Mouse (Mus musculus) heart, postnatal 14 days (tissue): ENCODE results near the gene Ankzf1. TPM values are rescaled to one million over a fixed set of nuclear protein-coding genes. Genes with fewer than 3 reads are reported as not detected.

Experiments used
- DNase-seq, 2 experiments: peaks; one replicate each; pipeline ENCODE4 v3.0.0; 2021 to 2022
- intact Hi-C: fragments of 180-260 bp; cut with DNase I; formaldehyde crosslinking; loops from one replicate; pipeline ENCODE4 v1.15.1; 2025
- long read RNA-seq, 2 experiments: library from polyadenylated mRNA; stranded (forward); transcript quantifications; one replicate each; pipeline ENCODE4 v2.0.0; 2021
- total RNA-seq, 2 experiments: library from RNA; stranded (reverse); gene quantifications; 2 replicates each; pipeline ENCODE4 v1.2.3; 2021

Ankzf1 gene
- total RNA-seq: 10 to 100 TPM; 13.5 to 13.6 TPM
- long read RNA-seq, experiment 1, transcript Ankzf1-208 (13 exons, 2,739 nt): major isoform, 17 of 30 reads
- long read RNA-seq, experiment 1, partial matches to known transcripts: 5 of 30 reads
- long read RNA-seq, experiment 1, other reads (novel, unspliced or antisense): 7 of 30 reads
- long read RNA-seq, experiment 2, transcript Ankzf1-208 (13 exons, 2,739 nt): major isoform, 10 of 18 reads
- long read RNA-seq, experiment 2, partial matches to known transcripts: 2 of 18 reads
- long read RNA-seq, experiment 2, other reads (novel, unspliced or antisense): 6 of 18 reads

- intact Hi-C loops: loop anchor here (2.0 kb wide), 1 partner anchor 19 kb away; the partner anchor contains the start of genes Glb1l and Stk16
Observed at GRCm38 (mm10) chr1:75191622-75192402, at the start of gene Ankzf1, which contains the start of gene Atg9a. Ankzf1 (plus strand) TSS chr1:75192151. Atg9a (minus strand) TSS chr1:75192196.

DNA sequence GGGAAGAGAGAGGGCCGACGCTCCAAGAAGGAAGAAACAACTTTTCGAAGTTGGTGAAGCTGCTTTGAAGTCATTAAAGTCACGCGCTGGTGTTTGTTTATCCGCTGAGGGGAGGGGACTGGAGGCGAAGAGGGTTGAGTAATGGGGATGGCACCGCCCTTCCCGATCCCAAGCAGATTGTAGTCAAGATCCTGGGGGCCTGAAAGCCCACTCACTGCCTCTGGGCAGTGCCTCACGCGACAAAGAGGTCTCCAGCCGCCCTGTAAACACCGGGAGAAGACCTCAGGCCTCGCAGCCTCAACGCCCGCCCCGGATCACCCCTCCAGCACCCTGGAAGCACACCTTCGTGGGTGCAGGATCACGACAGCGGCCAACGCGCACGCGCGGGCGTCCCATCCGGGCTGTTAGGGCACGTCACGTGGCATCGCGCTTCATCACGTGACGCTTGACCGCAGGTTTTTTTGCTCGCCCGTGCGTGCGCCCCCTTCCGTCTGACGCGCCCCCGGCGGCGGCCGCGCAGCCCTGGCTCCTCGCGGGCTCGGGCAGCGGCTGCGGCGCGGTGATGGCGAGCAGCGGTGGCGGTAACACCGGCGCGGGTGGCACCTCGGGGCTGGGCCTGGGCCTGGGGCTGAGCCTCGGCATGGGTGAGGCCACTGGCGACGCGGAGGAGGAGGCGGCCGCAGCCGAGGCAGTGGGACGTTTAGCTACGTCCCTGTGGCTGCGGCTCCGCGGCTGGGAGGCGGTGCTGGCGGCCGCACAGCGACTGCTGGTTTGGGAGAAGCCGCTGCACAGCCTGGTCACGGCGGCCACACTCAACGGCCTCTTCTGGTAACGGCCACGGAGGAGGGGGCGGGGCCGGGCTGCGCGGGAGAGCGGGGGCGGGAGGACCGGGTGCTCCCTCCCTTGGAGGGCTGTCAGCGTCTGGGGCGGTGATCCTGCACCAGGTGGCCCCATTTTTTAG lies 49.4 kb upstream of the Ankzf1 start, which contains the start of the genes Cnppd1 and Retreg2:
Cnppd1 (minus strand) TSS at position 411 of the 961 bp plus-strand sequence.
Retreg2 (plus strand) TSS at position 478 of the 961 bp plus-strand sequence.
- peak; percentile 97 to 98 for DNase-seq
- intact Hi-C loops: loop anchor here (2.0 kb wide), 2 partner anchors 24 to 66 kb away; no protein-coding TSS in a partner anchor

More at GRCm38 (mm10) chr1:75191622-75192402, at the start of gene Ankzf1, which contains the start of gene Atg9a:
- peak; percentile 91 to 92 for DNase-seq

DNA sequence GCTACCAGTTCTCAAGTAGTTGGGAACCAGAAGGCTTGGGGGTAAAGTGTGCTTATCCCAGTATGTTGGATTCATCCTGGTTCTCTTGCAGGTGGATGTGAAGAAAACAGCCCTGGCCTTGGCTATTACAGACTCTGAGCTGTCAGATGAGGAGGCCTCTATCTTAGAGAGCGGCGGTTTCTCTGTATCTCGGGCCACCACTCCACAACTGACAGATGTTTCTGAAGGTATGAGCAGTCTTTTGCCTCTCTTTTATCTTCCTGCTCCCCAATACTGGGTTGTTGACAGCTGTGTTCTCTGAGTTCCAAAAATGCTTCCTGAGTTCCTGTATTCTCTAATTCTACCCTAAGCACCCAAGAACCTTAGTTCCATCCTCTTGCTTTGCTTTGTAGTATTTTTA lies 46.4 kb upstream of the Ankzf1 start:
- intact Hi-C loops: no loop called here
- DNase-seq: no peak

- intact Hi-C loops: no loop called here
- no peak for DNase-seq
Observed at GRCm38 (mm10) chr1:75147411-75148135, 44.4 kb upstream of the Ankzf1 start.

DNA sequence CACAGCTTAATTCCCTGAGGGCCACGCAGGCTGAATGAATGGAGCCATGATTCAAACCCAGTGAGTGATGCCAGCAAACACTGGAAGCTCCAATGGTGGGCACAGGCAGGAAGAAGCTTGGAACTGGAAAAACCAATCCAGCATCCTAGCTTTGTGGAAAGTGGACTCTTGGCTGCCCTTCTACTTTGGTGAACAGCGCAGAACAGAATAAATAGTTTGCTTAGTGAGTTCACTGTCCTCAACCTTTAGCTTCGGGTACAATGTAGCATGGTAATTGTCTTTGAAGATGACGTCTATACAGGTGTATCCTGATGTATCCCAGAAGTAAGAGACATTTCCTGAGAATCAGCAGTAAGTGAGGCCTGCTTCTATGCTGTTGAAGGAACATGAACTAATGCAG lies 43.2 kb upstream of the Ankzf1 start:
- no peak for DNase-seq
- intact Hi-C loops: no loop called here

DNA sequence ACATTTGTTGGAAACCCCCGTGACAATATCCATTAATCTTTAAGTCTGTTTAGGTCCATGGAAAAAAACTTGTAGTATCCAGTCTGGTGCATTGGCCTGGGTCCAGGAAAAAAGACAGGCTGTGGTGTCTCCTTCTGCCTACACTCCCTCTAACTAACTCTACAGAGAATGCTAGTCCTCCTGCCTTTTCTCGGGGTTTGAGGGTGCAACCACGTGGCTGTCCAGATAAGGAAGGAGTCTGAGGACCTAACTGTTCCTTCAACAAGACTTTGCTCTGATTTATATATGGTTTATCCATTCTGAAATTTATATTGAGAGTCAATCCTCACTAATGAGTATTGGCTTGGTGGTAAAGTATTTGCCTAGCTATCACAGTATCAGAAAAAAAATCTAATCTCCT lies 36.1 kb upstream of the Ankzf1 start:
- no peak for DNase-seq
- intact Hi-C loops: no loop called here

GRCm38 (mm10) chr1:75158990-75159389 lies 33.0 kb upstream of the Ankzf1 start:
- intact Hi-C loops: no loop called here
- DNase-seq: no peak

DNA sequence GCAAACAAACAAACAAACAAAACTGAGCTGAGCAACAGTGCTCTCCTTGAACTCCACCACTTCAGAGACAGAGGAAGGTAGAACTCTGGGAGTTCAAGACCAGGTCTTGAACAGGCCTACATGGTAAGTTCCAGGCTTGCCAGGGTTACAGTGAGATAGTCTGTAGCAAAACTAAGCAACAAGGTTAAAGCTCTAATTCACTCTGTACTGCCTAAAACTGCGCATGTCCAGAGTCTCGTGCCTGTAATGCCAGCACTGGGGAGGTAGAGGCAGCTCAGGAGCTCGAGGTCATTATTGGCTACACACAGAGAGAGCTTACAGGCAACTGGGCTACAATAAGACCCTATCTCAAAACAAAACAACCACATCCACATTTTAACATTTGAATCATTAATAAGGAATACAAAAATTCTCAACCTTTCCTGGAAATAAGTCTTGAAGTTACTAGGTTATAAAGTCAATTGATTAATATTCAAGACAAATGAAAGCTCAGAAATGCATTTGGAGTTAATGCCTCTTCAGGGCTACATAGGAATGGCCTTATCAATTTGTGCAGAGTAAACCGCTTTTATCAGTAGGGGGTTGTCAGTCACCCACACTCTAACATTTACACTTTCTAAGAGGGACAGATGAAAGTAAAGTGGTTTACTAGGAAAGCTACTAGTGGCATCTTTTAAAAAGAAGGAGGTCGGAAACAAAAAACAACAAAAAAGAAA lies 32.3 kb upstream of the Ankzf1 start:
- DNase-seq: no peak
- intact Hi-C loops: no loop called here

DNA sequence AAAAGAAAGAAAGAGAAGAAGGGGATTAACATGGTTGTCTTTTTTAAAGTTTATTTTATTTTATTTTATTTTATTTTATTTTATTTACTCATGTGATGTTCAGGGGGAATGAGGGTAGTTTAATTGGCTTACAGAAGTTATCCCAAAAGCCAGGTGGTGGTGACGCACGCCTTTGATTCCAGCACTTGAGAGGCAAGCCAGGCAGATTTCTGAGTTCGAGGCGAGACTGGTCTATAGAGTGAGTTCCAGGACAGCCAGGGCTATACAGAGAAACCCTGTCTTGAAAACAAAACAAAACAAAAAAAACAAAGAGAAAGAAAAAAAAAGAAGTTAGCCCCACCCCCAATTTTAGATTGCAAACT lies 31.7 kb upstream of the Ankzf1 start:
- intact Hi-C loops: no loop called here
- no peak for DNase-seq

DNA sequence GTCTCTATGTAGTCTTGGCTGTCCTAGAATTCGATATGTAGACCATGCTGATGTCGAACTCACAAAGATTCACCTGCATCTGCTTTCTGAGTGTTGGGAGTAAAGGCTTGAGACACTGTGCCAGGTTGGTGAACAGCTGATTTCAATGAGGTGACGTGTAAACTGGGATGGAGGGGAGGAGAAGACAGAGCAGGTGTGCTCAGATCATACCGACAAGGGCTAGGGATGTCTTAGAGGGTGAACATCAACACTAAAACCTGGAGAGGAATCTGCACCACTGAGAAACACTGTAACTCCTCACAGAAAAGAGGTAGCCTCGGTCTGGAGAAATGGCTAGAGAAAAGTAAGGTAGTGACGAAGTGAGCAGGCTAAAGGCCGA lies 23.9 kb upstream of the Ankzf1 start:
- no peak for DNase-seq
- intact Hi-C loops: no loop called here

DNA sequence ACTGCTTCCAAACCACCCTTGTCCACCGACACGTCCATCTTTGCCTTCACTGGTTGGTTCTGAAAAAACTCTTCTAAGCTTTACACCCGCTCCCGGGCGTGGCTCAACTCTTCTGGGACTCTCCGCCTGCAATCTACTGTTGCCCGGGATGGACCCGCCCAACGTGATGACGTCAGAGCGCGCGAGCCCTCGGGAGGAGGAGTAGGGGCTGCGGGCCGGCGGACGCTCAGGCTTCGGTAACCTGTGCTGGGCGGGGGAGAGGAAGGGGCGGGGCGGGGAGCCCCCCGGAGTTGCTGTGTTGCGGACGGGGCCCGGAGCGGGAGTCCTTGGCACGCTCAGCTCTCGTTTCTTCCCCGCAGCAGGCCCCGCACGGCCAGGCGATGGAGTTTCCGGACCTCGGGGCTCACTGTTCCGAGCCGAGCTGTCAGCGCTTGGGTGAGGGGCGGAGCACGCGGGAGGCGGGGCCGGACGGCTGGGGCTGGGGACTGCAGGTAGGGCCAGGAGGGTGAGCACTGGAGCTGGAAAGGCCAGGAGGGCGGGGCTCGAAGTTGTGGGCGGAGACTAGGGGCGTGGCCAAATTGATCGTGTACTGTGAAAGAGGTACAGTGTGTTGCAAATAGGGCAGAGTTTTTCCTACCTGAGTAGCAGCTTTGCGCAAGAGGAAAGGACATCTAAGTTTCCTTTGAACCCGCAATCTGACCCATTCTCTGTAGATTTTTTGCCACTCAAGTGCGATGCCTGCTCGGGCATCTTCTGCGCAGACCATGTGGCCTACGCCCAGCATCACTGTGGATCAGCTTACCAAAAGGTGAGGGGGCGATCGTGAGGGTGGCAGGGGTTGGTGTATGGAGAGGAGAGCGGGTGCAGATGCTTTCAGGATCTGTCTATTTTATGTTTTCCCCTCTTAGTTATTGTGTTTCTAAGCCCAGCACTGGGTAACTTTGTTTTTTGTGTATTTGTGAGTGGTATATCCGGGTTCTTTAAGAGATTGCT lies 23.2 kb upstream of the Ankzf1 start, which contains the start of gene Zfand2b:
Zfand2b (plus strand) TSS at position 175 of the 993 bp plus-strand sequence.
- intact Hi-C loops: no loop called here
- peak; percentile 96 to 98 for DNase-seq

- intact Hi-C loops: loop anchor here (5.0 kb wide), 1 partner anchor 73 kb away; no protein-coding TSS in a partner anchor
- peak; percentile 47 to 49 for DNase-seq
Observed at GRCm38 (mm10) chr1:75179334-75180104, 12.4 kb upstream of the Ankzf1 start.

DNA sequence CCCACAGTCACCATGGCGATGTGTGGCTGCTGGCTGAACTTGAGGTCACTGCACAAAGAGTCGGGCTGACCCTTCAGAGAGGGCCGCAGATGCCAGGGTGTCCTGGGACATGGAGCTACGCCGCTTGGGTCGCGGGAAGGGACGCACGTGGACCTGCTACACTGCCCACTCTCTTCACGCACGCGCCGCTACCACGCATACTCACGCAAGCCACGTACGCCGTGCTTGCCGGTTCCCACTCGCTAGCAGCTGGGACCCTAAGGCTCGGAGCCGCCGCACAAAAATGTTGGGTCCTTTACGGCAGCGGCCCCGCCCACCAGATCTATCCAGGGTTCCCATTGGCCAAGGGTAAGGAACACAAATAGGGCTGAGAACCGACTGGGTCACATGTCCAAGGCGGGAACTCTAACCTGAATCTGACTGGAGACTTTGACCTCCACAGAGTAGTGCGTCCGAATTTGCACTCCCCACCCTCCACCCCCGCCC lies 11.8 kb upstream of the Ankzf1 start, which contains the start of gene Abcb6:
Abcb6 (minus strand) TSS at position 288 of the 486 bp plus-strand sequence.
- intact Hi-C loops: loop anchor here (5.0 kb wide), 1 partner anchor 72 kb away; no protein-coding TSS in a partner anchor
- DNase-seq: peak; percentile 82 to 87

GRCm38 (mm10) chr1:75180741-75181140 lies 11.2 kb upstream of the Ankzf1 start:
- DNase-seq: no peak
- intact Hi-C loops: loop anchor here (5.0 kb wide), 1 partner anchor 72 kb away; no protein-coding TSS in a partner anchor

GRCm38 (mm10) chr1:75181377-75181870 lies 10.5 kb upstream of the Ankzf1 start:
- no peak for DNase-seq
- intact Hi-C loops: loop anchor here (5.0 kb wide), 1 partner anchor 71 kb away; no protein-coding TSS in a partner anchor

- no peak for DNase-seq
- intact Hi-C loops: loop anchor here (5.0 kb wide), 1 partner anchor 70 kb away; no protein-coding TSS in a partner anchor
Observed at GRCm38 (mm10) chr1:75182160-75182559, 9.8 kb upstream of the Ankzf1 start.
